Mouse (Mus musculus) liver, adult 10 weeks (tissue): ENCODE measurements around the gene Dupd1. TPM values are rescaled to one million over a fixed set of nuclear protein-coding genes. Genes with fewer than 3 reads are reported as not detected.

Experiments used
- polyA plus RNA-seq: library from polyadenylated mRNA; stranded (reverse); fragments of 350-450 nt; fragmentation: Illumina TruSeq; extraction: RNeasy Lipid Tissue Mini Kit (QIAGEN cat#74804); gene quantifications from one replicate; pipeline ENCODE4 v1.2.3, GENCODE M21; 2014; ENCODE audit warnings: low read depth, low replicate concordance

Gene Dupd1
- polyA plus RNA-seq, result not detected

GRCm38 (mm10) chr14:21714486-21714885 is at the start of gene Dupd1:
TSS of gene Dupd1 (minus strand) at chr14:21714576.

GRCm38 (mm10) chr14:21750881-21751542 is 36.6 kb upstream of the Dupd1 start, which contains the start of gene Dusp13:
TSS of gene Dusp13 (minus strand) at chr14:21751181.

GRCm38 (mm10) chr14:21750008-21750880 is 35.9 kb upstream of the Dupd1 start, which contains the start of gene Samd8:
TSS of gene Samd8 (plus strand) at chr14:21750531.

Other genes with a start within 250 kb of the Dupd1 start
- gene Kat6b, start 233.1 kb downstream of the Dupd1 start, polyA plus RNA-seq, result 3.7 TPM
- gene Samd8, start 36.0 kb upstream of the Dupd1 start, polyA plus RNA-seq, result 22.6 TPM
- gene Dusp13, start 36.6 kb upstream of the Dupd1 start, polyA plus RNA-seq, result not detected
- 141 TPM for gene Vdac2, start 110.7 kb upstream of the Dupd1 start, polyA plus RNA-seq
- gene Comtd1, start 134.4 kb upstream of the Dupd1 start, polyA plus RNA-seq, result 0.21 TPM